Mouse (Mus musculus): ENCODE measurements around the gene Tbc1d15. TPM values are rescaled to one million over a fixed set of nuclear protein-coding genes. Genes with fewer than 3 reads are reported as not detected.

The Tbc1d15 gene
- 10 to 100 TPM; 44.4 to 45.1 TPM for total RNA-seq (2021)
- long read RNA-seq, experiment 1, transcript Tbc1d15-201 (17 exons, 3,752 nt), result major isoform, 38 of 54 reads
- long read RNA-seq, experiment 1, partial matches to known transcripts, result 3 of 54 reads
- long read RNA-seq, experiment 1, other reads (novel, unspliced or antisense), result 13 of 54 reads
- long read RNA-seq, experiment 2, transcript Tbc1d15-201 (17 exons, 3,752 nt), result major isoform, 32 of 53 reads
- long read RNA-seq, experiment 2, partial matches to known transcripts, result 9 of 53 reads
- long read RNA-seq, experiment 2, other reads (novel, unspliced or antisense), result 12 of 53 reads

GRCm38 (mm10) chr10:115251088-115251934, at the start of gene Tbc1d15:
TSS of gene Tbc1d15 (minus strand) at chr10:115251467.
- DNase-seq (ENCODE audit: low spot score), result peak; percentile 98

GRCm38 (mm10) chr10:115298683-115299082, 47.4 kb upstream of the Tbc1d15 start:
- DNase-seq (ENCODE audit: low spot score), result no peak

DNA sequence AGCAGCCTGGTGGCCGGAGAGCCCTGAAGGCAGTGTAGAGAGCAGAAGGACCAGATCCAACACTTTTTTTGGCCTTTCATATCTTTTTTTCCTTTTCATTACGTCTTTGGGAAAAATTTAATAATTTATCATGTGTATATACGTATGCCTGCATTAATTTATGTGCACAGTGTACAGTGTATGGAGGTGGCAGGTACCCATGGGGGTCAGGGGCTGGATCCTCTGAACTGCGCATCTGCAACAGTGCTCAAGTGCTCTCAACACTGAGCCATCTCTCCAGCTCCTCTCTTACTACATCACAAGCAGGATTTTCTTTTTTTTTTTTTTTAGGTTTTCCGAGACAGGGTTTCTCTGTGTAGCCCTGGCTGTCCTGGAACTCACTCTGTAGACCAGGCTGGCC, 46.3 kb upstream of the Tbc1d15 start:
- no peak for DNase-seq (ENCODE audit: low spot score)

GRCm38 (mm10) chr10:115296401-115296935, 45.2 kb upstream of the Tbc1d15 start:
- DNase-seq (ENCODE audit: low spot score), result no peak

GRCm38 (mm10) chr10:115295162-115295561, 43.9 kb upstream of the Tbc1d15 start:
- DNase-seq (ENCODE audit: low spot score), result no peak

DNA sequence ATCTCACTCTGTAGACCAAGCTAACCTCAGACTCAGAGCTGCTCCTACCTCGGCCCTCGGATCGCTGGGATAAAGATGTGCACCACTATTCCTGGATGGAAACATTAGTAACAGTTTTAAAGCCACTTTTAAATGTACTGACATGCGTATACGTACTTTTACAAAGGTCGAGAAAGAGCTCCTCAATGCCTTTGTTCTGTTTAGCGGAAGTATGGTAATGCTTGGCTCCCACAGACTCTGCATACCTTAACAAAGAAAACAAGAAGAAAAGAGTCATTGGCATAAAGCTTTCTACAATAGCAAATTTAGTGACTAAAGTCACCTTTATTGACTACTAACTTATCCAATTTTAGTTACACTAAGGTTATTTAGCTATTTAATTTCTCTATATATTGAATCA, 43.4 kb upstream of the Tbc1d15 start:
- no peak for DNase-seq (ENCODE audit: low spot score)

GRCm38 (mm10) chr10:115293946-115294345, 42.7 kb upstream of the Tbc1d15 start:
- DNase-seq (ENCODE audit: low spot score), result no peak

DNA sequence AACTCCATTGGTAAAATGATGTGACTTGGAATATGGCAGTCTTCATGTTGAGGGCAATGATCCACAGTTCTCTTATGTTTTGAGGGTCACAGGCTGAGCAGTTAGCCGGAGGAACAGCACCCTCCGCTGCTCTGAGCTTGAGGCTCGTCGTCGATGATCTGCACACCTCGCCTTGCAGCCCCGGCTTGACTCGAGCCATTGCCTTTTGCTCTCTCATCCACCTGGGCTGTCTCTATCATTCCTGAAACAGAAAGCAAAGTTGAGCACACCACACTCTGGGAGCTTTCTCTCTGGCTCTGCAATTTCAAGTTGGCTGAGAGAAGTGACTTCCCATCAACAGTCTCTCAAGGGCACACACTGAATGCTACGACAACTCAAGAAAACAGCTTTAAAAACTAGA, 39.4 kb upstream of the Tbc1d15 start:
- DNase-seq (ENCODE audit: low spot score), result no peak

- DNase-seq (ENCODE audit: low spot score), result no peak
These were observed 37.6 kb upstream of the Tbc1d15 start for GRCm38 (mm10) chr10:115288856-115289255.

DNA sequence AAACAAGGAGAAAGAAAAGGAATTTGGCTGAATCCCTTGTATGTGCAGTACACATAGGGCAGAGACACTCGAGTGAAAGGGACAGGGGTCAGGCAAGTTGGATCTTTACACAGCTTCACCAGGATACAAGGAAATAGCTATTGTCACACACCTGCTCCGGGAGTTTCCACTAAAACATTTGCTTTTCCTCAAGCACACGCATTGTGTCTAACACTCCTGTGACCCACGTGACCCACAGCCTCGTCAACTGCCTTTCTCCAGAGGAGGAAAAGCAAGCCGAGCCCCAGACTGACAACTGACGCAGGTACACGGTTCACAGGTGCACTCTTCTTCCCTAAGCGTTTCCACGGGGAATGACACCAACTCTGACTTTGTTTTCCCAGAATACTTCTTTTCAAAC, 32.9 kb upstream of the Tbc1d15 start:
- no peak for DNase-seq (ENCODE audit: low spot score)

- DNase-seq (ENCODE audit: low spot score), result no peak
These were observed 30.1 kb upstream of the Tbc1d15 start for GRCm38 (mm10) chr10:115281381-115281780.

GRCm38 (mm10) chr10:115271649-115272048, 20.4 kb upstream of the Tbc1d15 start:
- no peak for DNase-seq (ENCODE audit: low spot score)

DNA sequence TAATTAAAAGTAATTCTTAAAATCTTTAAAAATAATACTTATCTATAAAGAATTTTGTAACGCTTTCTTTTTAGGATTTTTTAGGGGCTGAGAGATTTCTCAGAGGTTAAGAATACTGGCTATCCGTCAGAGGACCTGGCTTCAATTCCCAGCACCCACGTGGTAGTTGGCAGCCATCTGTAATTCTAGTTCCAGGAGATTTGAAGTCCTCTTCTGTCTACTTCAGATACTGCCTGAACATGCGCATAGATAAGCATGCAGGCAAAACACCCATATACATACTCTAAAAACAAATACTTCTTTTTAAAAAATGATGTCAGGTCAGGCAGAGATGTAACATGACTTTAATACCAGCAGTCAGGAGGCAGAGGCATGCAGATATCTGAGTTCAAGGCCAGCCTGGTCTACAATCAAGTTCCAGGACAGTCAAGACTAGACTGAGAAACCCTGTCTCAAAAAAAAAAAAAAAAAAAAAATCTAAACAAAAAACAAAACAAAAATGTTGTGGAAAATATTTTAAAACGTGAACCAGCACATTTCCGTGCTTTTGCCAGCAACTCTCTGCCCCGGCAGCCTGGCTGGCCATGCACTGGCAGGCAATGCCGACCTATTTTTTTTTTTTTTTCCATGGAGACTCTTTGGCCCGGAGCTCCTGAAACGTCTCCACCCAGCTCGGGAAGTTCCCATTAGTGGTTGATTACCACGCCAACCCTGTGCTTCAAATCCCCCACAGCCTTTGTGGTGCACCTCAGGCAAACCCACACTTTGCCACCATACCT, 19.5 kb upstream of the Tbc1d15 start:
- DNase-seq (ENCODE audit: low spot score), result no peak

DNA sequence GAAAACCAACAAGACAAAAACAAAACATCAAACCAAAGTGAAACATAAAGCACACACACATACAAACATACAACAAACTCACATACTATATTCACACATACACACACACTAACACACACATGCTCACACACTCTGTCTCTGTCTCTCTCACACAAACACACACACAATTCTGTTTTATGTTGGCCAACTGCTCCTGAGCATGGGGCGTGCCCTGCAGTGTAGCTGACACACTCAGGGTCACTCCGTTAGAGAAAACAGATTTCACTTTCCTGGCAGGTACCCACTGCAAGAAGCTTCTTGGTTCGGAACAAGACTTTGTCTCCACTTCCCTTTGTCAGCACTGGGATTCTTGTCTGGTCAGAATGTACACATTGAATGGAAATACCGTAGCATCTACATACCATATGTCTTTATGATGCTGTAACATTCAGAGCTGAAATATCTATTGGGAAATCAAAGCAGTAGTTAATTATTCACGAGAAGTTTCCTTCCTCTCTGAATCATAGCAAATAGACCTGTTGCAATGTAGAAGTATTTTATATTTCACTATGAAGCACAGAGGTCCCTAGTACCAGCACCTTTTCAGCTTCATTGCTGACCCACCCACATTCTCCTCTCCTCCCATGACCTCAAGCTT, 11.8 kb upstream of the Tbc1d15 start:
- no peak for DNase-seq (ENCODE audit: low spot score)

DNA sequence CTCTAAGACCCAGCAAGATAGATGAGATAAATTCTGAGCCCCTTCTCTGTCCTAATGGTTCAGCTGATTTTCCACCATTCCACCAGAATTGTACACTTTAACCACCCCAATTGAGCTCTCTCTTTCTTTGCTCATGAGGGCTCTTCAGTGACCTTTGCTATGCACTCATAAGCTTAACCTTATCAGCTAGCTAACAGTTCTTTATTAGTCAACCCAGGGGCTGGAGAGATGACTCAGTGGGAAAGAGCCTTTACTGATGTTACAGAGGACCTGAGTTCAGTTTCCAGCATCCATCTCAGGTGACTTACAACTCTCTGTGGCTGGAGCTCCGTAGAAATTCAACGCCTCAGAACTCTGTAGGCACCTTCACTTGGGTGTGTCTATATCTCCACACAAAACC, 11.0 kb upstream of the Tbc1d15 start:
- DNase-seq (ENCODE audit: low spot score), result no peak

GRCm38 (mm10) chr10:115261428-115261827, 10.2 kb upstream of the Tbc1d15 start:
- DNase-seq (ENCODE audit: low spot score), result no peak

DNA sequence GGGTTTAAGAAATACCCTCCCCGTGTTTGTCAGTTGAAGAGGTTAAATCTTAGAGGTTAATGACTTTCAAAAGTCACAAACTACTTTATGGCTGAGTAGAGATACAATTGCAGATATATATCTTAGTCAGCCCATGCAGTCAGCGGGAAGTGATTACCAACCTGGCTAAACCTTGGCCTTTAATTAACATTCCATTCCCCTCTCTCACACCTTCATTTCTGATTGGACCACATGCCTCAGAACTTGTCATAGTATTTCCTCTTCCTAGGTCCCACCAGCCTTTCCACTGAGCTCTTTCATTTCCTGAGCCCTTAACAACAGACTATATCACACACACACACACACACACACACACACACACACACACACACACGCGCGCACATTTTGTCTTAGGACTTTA, 4.9 kb upstream of the Tbc1d15 start:
- DNase-seq (ENCODE audit: low spot score), result no peak

DNA sequence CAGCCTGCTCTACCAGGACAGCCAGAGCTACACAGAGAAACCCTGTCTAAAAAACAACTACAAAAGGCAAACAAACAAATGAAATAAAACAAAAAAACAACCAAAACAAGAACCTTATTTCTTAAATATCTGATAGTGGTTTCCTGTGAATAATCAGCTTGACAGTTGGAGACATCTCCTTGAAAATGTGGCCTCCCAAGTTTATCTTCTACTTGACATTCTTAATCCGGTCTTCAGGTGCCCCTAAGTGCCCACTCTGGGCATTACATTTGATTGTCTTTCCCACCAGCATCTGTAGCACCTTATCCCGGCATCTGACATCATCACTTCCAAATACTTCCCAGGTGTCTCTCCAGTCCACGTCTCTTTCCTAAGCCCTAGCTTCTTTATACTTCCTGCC, 2.3 kb upstream of the Tbc1d15 start:
- no peak for DNase-seq (ENCODE audit: low spot score)

DNA sequence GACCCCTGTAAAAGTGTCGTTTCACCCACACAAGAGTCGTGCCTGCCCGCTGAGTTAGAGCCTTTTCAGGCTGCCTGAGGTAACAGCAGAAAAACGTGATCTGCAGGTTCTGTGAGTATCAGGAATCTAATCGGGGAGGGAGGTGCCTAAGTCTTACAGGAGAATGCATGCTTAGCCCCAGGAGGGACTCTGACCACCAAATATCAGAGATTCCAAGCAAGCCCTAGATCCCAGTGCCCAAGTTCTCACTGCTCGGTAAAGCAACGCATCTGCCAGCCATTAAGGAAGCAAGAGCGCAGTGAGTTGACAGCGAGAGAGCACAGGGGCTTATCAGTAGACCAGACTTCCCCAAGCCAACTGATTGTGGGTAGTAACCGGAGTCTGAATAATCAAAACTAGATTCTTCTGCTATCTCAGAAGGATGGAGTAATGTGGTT, 1.1 kb upstream of the Tbc1d15 start:
- DNase-seq (ENCODE audit: low spot score), result no peak

GRCm38 (mm10) chr10:115250235-115251087, 806 bp downstream of the Tbc1d15 start:
- no peak for DNase-seq (ENCODE audit: low spot score)

Data from gastrocnemius, adult 18-20 months (tissue).